In the genomic region with DNA sequence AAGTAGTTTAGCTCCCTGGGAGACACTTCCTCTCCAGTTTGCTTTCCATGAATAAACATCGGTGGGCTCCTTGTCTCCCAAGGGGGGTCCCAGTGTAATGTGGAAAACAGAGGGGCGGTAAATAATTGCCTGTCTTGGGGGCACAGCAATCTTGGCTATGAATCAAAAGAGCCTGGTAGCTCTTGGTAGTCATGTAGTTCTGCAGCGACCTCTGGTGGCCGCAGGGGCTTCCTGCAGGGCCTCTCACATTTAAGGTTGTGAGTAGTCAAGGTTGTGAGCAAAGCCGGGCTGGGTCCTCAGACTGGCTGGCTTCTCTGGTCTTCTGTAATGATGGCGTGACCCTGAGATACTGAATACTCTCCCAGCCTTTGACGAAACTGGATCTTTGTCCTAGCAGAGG, we compare ENCODE assay signal across 9 mouse cellular contexts. TPM values are rescaled to one million over a fixed set of nuclear protein-coding genes. Genes with fewer than 3 reads are reported as not detected.
DNase-seq lines count a peak whose midpoint lies in the region; ATAC-seq lines count a peak whose summit lies in the region.
"Had no signal": no experiment of that assay in that cellular context is flagged by ENCODE, and none has a peak within 500 bp of the region (broad histone marks: within the 10 kb centered on the region; RNA-seq: fewer than 3 reads in every experiment).

No protein-coding gene starts in this region.

- no peak overlapping the region for H3K9ac ChIP-seq in forebrain, embryonic 14.5 days (ENCODE audit: low read length)

- peak; percentile 61 for DNase-seq in CD4-positive, CD25-positive, alpha-beta regulatory T cell, adult 2 months (ENCODE audit: low read depth, low spot score)
- peak; percentile 32 for DNase-seq in c-Kit-negative CD71-positive TER-119-positive erythroid progenitor cells, embryonic 14.5 days (ENCODE audit: low read depth, low spot score)
- peak; percentile 91 for DNase-seq in forebrain, embryonic 14.5 days (ENCODE audit: low spot score)
- DNase-seq in layer of hippocampus, postnatal 14 days (ENCODE audit: low spot score in 2 of 2), result peak; percentile 67
- peak; percentile 59 for DNase-seq in skeletal muscle tissue, adult 2 months (ENCODE audit: low read depth, low spot score)

- no peaks in the 10 kb centered on the region for H3K27me3 ChIP-seq in forebrain, embryonic 14.5 days (replicated peaks; ENCODE audit: control insufficient read depth, insufficient read depth, low read length)

- ATAC-seq in CD4-positive, CD25-positive, alpha-beta regulatory T cell, adult 4 months, result no peak
- ATAC-seq in forebrain, embryonic 14.5 days, result peak; percentile 70
- peak; percentile 68 to 69; a peak in 2 of 4 replicates for ATAC-seq in hematopoietic stem cell, adult 5-6 weeks (replicated peaks in 1 of 2; ENCODE audit: insufficient read depth in 1 of 2, low FRiP score in 2 of 2, low TSS enrichment in 1 of 2, low read depth in 1 of 2, poor library complexity in 2 of 2, severe bottlenecking in 2 of 2)
- peak; percentile 63 for ATAC-seq in megakaryocyte, adult 5-6 weeks (ENCODE audit: poor library complexity, severe bottlenecking)

- no peak overlapping the region for H3K27ac ChIP-seq in forebrain, embryonic 14.5 days (ENCODE audit: low read depth, low read length)

- peaks cover 36% of the 10 kb centered on the region for H3K36me3 ChIP-seq in forebrain, embryonic 14.5 days (ENCODE audit: control insufficient read depth, insufficient read depth, low read length)

- H3K4me3 ChIP-seq in forebrain, embryonic 14.5 days (ENCODE audit: low read depth, low read length), result no peak overlapping the region
- H3K4me3 ChIP-seq: myocyte had no signal

- no peak overlapping the region for H3K4me2 ChIP-seq in forebrain, embryonic 14.5 days (ENCODE audit: low read length)

- H3K9me3 ChIP-seq in forebrain, embryonic 14.5 days (replicated peaks; ENCODE audit: control insufficient read depth, low read length), result no peaks in the 10 kb centered on the region

- WGBS in forebrain, embryonic 14.5 days, result 22% methylated on average over 7 of the region's 7 CpGs

- no peaks in the 10 kb centered on the region for H3K4me1 ChIP-seq in forebrain, embryonic 14.5 days (ENCODE audit: control insufficient read depth, insufficient read depth, low read length)

RNA-seq across cellular contexts. Expression of a gene that starts 33.1 kb away (rescaled TPM):
- polyA plus RNA-seq in CD4-positive, CD25-positive, alpha-beta regulatory T cell, adult 4 months (2017; shearing (Covaris generic)), result not detected
- polyA plus RNA-seq in forebrain, embryonic 14.5 days (2014; fragmentation: Nextera tagmentation; extraction: Ambion mirVana), result 6.4 and 7.2 TPM in 2 replicates
- 0.06 TPM in 1 of 2 replicates, not detected in the other for total RNA-seq in hematopoietic stem cell, adult 5-6 weeks (2017)
- 10 to 100 TPM; 24.7 to 29.2 TPM for total RNA-seq in layer of hippocampus, postnatal 14 days (2021)
- not detected in 2 replicates for total RNA-seq in megakaryocyte, adult 5-6 weeks (2015)
- total RNA-seq in megakaryocyte, adult 5-6 weeks (2017), result not detected in 2 replicates

RNA-seq across cellular contexts. Expression of a gene that starts 50.1 kb away (rescaled TPM):
- not detected for polyA plus RNA-seq in CD4-positive, CD25-positive, alpha-beta regulatory T cell, adult 4 months (2017; shearing (Covaris generic))
- not detected in 2 replicates for polyA plus RNA-seq in forebrain, embryonic 14.5 days (2014; fragmentation: Nextera tagmentation; extraction: Ambion mirVana)
- not detected in 2 replicates for total RNA-seq in hematopoietic stem cell, adult 5-6 weeks (2017)
- total RNA-seq in layer of hippocampus, postnatal 14 days (2021), result not detected
- not detected in 2 replicates for total RNA-seq in megakaryocyte, adult 5-6 weeks (2015)
- not detected in 2 replicates for total RNA-seq in megakaryocyte, adult 5-6 weeks (2017)
- polyA plus RNA-seq: myocyte had no signal

RNA-seq across cellular contexts. Expression of a gene that starts 54.7 kb away (rescaled TPM):
- not detected for polyA plus RNA-seq in CD4-positive, CD25-positive, alpha-beta regulatory T cell, adult 4 months (2017; shearing (Covaris generic))
- not detected in 2 replicates for polyA plus RNA-seq in forebrain, embryonic 14.5 days (2014; fragmentation: Nextera tagmentation; extraction: Ambion mirVana)
- total RNA-seq in hematopoietic stem cell, adult 5-6 weeks (2017), result not detected in 2 replicates
- not detected for total RNA-seq in layer of hippocampus, postnatal 14 days (2021)
- total RNA-seq in megakaryocyte, adult 5-6 weeks (2015), result not detected in 2 replicates
- not detected in 2 replicates for total RNA-seq in megakaryocyte, adult 5-6 weeks (2017)
- polyA plus RNA-seq: myocyte had no signal

Comparison
In these comparisons a context has a peak if more than half of its experiments do, and no peak if none do; other contexts are left out.
1. DNase-seq: peak in every context shown above with its lines; median percentile 91 in forebrain, embryonic 14.5 days; 67 in layer of hippocampus, postnatal 14 days; 61 in CD4-positive, CD25-positive, alpha-beta regulatory T cell, adult 2 months; 59 in skeletal muscle tissue, adult 2 months; 32 in c-Kit-negative CD71-positive TER-119-positive erythroid progenitor cells, embryonic 14.5 days.
2. RNA of a gene that starts 33.1 kb away (total RNA-seq): 24.7 to 29.2 TPM in layer of hippocampus, postnatal 14 days; 0.06 TPM in hematopoietic stem cell, adult 5-6 weeks and not detected in megakaryocyte, adult 5-6 weeks; every median in the first group is over 10 times any median in the second.